Mouse (Mus musculus) liver, adult 2 months (tissue): Measurements from ENCODE around the gene Slc43a2.

Experiments used
- CTCF ChIP-seq: fragments of 200-500 bp; IDR thresholded peaks from 2 replicates; pipeline ENCODE4 v1.5.1; 2011; ENCODE audit warnings: low read depth, low read length, control low read depth
- POLR2A ChIP-seq: fragments of 200-500 bp; IDR thresholded peaks from 2 replicates; pipeline ENCODE4 v1.6.1; 2011; ENCODE audit warnings: low read length, control low read depth; ENCODE audit not compliant: insufficient read depth; ENCODE audit errors: extremely low read depth

- TF ChIP-seq CTCF: no peak
- TF ChIP-seq POLR2A: no peak
Observed at GRCm38 (mm10) chr11:75508162-75508561, 23.3 kb upstream of the Slc43a2 start.
